Mouse (Mus musculus): ENCODE results near the gene Sun1.

The Sun1 gene

DNA sequence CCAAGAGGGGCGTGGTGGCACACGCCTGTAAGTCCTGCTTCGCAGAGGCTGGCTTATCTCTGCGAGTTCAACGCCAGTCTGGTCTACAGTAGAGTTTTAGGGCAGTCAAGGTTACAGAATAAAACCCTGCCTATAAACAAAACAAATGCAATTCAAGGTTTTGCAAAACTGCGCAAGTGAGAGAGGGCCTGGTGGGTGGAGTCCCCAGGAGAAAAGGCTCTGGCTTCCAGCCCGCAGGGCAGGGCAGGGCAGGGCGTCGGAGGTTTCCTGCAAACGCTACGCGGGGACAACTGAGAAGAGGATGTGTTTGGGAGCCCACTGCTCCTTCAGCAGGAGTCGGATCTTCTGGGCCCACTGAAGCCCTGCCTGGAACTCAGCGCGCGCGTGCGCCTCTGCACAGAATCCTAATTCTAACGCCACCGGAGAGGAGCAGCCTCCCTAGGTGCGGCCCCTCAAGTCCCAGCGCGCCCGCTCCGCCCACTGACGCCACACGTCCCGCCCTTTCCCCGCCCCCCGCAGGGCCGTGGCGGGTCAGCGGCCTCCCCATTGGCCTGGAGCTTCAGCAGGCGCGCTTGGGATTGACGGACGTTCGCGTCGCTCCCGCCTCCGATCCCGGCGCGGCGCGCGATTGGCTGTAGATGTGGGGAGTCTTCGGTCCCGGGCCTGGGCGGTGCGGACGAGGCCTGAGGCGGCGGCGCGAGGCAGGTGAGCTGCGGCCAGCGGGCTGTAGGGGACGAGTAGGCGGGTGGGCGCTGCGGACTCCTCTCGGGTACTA is at the start of gene Sun1:
Gene Sun1, plus strand, starts transcription at position 643 of the 775 bp plus-strand sequence.
- peak; percentile 98 for DNase-seq (ENCODE audit: low spot score)

- no peak for DNase-seq (ENCODE audit: low spot score)
These were observed 39.5 kb upstream of the Sun1 start for GRCm38 (mm10) chr5:139160899-139161298.

GRCm38 (mm10) chr5:139161632-139162031 is 38.8 kb upstream of the Sun1 start:
- no peak for DNase-seq (ENCODE audit: low spot score)

DNA sequence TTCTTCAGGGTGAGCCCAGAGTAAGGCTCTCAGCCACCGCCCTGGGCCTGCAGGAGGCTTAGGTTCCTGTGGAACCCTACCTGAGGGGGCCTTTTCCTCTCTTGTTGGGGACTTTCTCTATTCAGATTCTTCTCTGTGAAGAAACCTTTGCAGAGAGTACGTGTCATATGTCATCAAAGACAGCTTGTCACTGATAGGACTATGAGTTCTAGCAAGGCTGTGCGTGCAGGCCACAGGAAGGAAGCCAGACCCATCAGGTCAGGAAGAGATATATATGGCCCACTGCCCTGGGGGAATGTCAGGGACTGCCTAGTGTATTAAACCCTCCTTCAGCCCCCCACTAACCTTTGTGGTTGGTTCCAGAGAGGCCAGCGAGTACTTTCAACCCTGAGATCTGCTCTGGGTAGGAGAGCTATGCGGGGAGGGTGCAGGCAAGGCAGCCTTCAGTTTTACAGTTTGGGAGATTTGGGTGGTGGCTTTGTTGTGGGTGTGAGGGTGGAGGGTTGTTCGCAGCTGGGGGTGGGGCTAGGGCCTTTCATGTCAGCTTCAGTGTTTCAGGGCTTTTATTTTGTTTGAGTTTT is 33.6 kb upstream of the Sun1 start:
- DNase-seq (ENCODE audit: low spot score): no peak

DNA sequence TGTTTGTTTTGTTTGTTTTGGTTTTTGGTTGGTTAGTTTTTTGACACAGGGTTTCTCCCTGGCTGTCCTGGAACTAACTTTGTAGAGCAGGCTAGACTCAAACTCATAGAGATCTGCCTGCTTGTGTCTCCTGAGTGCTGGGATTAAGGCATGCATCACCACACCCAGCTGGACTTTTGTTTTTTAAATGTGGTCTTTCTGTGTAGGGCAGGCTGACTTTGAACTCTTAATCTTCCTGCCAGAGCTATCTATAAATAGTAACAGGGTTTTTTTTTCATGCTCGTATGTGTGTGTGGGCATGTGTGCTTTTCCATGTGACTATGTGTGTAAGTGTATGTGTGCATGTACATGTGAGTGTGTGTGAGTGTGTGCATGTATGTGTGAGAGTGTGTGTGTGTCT is 32.9 kb upstream of the Sun1 start:
- DNase-seq (ENCODE audit: low spot score): no peak

DNA sequence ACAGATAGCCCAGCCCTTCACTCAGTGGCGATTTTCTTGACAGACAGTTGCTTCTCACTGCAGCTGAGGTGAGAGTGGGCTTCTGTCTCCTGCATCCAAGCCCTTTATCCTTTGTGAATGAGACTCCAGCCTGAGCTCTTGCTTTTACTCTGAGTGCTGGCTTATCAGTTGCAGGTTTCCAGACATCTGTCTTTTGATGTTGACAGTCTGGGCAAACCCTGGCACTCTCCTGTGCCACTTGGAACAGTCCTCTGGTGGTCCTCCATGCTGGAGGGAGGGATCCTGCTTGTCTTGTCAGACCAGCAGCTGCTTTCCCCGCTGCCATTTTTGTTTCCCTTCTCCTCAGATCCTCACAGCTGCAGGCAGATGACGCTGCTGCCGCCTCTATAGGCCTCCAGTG is 28.5 kb upstream of the Sun1 start:
- DNase-seq (ENCODE audit: low spot score): no peak

GRCm38 (mm10) chr5:139174141-139174540 is 26.3 kb upstream of the Sun1 start:
- DNase-seq (ENCODE audit: low spot score): no peak

GRCm38 (mm10) chr5:139174556-139175547 is 25.6 kb upstream of the Sun1 start:
- DNase-seq (ENCODE audit: low spot score): no peak

- DNase-seq (ENCODE audit: low spot score): peak; percentile 16
These were observed 21.4 kb upstream of the Sun1 start for GRCm38 (mm10) chr5:139178895-139179631.

DNA sequence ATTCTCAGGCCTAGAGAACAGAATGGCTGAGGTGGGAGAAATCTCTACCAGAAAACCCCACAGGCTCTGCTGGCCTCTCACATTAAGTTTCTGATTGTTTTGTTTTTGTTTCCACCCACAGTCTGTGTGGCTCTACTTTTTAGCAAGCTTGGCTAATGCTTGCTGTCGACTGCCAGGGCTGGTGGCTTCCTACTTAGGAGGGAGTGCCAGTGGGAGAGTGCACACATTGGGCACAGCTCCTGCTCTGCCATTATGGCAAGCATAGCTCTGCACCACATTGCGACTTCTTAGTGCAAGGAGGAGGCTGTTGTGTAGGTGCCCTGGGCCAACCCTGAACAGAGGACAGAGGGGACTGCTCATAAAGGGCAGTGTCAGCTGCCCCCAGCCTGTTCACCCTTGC is 17.3 kb upstream of the Sun1 start:
- DNase-seq (ENCODE audit: low spot score): no peak

DNA sequence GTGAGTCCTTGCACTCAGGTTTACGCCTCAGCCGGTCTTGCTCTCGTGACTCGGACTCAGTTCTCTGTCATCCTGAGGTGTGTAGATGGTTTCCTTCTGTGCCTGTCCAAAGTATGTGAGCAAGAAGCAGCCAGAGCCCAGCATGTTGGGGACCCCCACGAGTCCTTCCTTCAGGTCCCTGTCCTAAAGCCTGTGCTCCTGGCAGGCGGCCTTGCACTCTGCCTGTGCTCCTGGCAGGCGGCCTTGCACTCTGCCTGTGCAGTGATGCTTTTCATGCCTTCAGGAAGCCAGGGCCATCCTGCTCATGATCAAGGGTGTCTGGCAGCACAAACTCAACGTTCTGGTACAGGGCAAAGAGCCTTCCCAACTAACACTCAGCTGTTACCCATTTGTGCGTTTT is 16.8 kb upstream of the Sun1 start:
- DNase-seq (ENCODE audit: low spot score): no peak

DNA sequence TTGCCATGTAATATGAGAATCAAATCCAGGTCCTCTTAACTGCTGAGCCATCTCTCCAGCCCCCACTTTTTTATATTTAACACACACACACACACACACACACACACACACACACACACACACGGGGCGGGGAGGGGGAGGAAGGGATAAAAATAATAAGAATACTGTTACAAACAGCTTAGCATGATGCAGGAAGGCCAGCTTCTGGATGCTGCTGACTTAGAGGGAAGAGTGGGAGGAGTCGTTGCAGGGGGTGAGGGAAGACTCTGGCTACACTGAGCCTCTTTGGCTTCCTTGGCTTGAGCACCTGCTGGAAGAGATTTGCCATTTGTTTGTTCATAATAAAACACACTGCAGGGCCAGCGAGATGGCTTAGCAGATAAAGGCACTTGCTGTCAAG is 15.5 kb upstream of the Sun1 start:
- DNase-seq (ENCODE audit: low spot score): no peak

DNA sequence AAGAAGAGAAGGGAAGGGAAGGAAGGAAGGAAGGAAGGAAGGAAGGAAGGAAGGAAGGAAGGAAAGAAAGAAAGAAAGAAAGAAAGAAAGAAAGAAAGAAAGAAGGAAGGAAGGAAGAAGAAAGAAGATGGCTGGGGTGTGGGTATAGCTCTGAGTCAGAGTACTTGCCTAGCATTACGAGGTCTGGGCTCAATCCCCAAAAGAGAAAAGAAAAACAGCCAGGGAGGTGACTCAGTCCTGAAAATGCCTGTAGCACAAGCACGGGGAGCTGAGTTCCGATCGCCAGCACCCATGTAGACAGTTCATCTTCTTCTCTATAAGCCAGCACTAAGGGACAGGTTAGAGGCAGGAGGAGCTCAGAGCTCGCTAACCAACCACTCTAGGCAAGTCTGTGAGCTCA is 10.7 kb upstream of the Sun1 start:
- DNase-seq (ENCODE audit: low spot score): no peak

GRCm38 (mm10) chr5:139190958-139191357 is 9.5 kb upstream of the Sun1 start:
- no peak for DNase-seq (ENCODE audit: low spot score)

DNA sequence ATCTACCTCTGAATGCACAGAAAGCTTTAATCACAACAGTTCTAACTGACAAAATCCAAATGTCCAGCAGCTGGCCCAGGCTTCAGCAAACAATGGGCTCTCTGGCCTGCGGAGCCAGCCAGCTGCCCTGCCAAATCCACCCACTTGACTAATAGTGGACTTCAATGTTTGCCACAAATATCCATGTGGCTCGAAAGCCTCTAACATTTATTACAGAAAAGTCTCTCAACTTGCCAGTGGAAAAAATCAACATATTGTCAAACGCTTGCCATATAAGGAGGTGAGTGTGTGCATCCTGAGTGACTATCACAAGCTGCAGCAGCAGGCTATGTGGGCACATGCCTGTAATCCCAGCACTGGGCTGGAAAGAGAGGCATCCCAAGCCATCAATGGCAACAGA is 1.7 kb upstream of the Sun1 start:
- DNase-seq (ENCODE audit: low spot score): no peak

DNA sequence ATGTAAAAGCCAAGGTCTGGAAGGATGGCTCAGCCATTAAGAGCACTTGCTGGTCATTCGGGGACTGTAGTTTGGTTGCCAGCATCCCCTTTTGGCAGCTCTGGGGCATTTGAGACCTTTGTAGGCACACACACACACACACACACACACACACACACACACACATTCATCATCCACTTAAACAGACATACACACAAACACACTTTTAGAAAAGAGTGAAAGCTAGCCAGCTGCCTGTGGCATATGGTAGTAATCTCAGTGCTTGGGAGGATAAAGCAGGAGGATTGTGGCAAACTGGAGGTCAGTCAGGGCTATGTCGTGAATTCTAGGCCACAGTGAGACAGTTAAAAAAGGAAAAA is 822 bp upstream of the Sun1 start:
- DNase-seq (ENCODE audit: low spot score): no peak

DNA sequence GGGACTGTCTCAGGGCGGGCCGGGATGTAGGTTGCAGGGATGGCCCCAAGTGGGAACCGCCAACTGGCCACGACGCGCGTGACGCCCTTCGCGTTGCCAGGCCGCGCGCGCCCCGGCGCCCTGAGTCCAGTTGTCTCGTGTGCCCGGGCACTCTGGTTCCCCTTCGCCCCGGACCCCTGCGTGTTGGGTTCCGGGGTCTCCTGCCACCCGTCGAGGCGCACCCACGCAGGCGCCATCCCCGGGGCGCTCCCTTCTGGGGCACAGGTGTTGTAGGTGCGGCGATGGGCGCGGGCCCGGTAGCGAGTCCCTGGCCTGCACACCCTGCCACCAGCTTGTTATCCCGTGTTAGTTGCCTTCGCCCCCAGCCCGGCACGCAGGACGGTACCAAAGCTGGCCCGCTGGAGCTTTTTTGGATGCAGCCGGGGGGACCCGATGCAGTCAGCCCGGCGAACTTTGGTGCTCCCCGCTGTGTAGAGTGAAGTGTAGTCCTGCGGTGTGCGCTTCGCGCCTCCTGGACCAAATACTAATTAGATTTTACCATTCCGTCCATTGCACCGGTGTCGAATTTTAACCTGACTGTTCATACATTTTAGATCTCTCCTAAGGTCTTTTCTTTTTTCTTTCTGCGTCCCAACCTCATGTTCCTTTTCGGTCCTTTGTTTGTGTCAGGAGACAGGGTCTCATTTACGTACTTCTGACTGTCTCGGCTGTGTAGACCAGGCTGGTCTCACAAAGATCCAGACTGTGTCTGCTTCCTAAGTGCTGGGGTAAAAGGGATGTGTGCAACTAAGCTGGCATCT is 533 bp downstream of the Sun1 start:
- no peak for DNase-seq (ENCODE audit: low spot score)

- no peak for DNase-seq (ENCODE audit: low spot score)
These were observed 1.7 kb downstream of the Sun1 start for GRCm38 (mm10) chr5:139202127-139202526.

DNA sequence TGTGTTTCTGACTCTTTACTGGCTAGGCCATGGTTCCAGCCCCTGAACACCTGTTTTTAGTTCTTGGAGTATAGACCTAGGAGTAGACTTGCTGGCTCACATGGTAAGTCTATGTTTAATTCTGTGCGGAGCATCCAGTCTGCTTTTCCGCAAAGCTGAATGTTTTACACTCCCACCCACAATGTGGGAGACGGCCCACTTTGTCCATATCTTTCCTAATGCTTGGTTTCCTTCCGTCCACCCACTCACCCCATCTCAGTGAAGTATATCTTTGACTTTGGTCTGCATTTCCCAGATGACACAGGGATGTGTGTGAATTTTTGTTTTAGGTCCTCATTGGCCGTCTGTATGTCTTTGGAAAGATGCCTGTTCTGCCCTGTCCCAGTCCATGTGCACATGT is 2.9 kb downstream of the Sun1 start:
- DNase-seq (ENCODE audit: low spot score): no peak

DNA sequence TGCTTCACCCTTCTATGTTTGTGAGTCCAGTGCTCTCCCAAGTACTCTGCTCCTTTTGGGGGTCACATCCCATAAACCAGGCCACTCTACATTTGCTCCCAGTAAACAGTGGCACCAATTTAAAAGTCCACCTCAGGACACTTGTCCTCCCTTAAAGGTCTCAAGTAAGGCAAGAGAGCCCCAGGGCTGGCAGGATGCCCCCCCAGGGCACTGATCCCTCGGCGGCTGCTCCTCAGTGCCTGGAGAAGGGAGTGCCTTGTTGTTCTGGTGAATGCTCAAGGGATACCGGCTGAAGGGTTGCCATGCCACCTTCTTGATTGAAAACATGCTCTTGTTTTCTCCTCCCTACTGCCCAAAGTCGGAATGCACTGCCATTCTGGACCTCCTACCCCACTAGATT is 5.6 kb downstream of the Sun1 start:
- no peak for DNase-seq (ENCODE audit: low spot score)

DNA sequence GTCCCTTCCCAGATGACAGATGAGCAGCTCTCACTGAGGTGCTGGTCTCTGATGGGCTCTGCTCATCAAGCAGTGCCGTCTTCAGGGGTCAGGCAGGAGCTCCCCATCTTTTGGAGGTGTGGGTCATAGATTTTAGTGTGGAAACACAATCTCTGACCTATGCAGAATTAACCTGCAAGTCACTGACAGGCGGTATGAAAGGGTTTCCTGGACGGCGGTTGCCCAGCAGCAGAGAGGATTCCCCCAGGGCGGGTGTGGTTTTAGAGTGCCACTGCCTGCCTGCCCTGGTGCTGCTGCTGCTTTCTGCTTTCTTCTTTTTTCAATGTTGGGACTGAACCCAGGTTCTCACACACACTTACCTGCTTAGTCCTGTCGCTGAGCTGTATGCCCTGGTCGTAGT is 6.1 kb downstream of the Sun1 start:
- DNase-seq (ENCODE audit: low spot score): no peak
